Mouse (Mus musculus): ENCODE measurements around the gene Il17rc.

Il17rc gene

DNA sequence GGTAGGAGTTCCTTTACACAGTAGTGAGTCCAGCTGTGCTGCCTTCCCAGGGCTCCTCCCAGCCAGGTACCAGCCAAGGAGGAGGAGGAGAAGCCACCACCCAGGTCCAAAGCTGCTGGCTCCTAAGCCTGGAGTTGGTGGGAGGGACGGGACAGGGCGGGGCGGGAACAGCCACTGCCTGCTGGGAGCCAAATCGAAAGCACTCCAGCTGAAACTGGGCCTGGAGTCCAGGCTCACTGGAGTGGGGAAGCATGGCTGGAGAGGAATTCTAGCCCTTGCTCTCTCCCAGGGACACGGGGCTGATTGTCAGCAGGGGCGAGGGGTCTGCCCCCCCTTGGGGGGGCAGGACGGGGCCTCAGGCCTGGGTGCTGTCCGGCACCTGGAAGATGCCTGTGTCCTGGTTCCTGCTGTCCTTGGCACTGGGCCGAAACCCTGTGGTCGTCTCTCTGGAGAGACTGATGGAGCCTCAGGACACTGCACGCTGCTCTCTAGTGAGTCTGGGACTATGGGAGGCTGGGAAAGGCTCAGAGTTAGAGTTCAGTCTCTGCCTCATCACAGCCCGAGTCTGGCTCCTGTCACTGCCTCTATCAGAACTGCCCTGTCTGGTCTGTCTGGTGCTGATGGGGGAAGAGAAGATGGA lies at the start of gene Il17rc:
TSS of gene Il17rc (plus strand) at position 131 of the 640 bp plus-strand sequence.
- DNase-seq (ENCODE audit: low spot score): peak; percentile 58

DNA sequence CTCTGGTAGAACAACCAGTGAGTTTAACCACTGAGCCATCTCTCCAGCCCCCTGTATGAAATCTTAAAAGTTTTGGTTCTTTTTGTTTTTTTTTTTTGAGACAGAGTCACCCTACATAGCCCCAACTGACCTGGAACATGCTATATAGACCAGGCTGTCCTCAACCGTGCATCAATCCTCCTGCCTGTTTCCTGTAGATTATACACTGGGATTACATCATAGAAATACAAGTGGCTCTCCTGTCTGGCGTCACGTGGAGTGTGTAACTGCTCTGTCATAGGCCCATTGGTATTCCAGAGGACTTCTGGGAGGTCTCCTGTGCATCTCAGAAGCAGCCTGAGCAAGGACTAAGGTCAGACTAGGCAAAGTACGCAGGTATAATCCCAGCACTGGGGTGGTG lies 48.2 kb upstream of the Il17rc start:
- DNase-seq (ENCODE audit: low spot score): no peak

DNA sequence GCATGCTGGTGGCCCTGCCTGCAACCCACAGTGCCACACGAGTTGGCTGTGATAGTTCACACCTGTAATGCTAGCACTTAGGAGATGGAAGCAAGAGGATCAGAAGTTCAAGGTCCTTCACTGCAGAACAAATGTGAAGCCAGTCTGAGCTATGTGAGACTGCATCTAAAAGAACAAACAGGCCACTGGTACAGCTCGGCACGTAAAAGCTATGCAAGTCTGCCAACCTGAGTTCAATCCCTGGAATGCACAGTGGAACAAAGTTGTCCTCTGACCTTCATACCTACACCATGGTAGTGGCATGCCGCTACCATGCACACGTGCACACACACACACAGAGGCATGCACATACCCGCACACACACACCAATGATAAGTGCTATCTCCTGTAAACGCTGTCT lies 47.0 kb upstream of the Il17rc start:
- DNase-seq (ENCODE audit: low spot score): no peak

DNA sequence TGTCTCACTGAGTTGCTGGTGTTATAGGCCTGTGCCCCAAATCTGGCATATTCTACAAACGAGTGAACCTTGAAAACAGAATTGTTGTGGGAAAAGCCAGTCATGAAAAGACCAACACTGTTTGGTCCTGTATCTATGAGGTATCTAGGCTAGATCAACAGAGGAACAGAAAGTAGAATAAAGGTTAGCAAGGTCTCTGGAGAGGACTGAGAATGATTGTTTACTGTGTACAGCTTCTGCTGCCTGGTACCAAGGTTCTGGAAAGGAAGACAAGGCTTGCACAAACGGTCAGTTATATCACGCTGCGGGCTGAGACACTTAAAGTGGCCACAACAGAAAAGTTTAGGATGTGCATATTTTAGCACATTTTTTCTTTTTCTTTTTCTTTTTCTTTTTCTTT lies 44.5 kb upstream of the Il17rc start:
- no peak for DNase-seq (ENCODE audit: low spot score)

DNA sequence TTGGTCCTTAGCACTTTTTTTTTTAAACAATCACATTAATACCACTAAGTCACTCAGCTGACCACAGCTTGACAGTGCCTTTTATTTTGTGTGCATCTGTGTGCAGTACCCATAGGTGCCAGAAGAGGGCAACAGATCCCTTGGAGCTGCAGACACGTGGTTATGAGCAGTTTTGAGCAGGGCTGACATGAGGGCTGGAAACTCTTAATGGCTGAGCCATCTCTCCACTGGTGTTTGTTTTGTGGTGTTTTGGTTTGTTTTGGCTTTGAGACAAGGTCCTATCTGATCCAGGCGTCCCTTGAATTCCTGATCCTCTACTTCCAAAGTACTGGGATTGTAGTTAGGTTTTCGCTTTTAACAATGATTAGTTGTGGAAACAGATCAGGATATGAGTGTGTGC lies 43.8 kb upstream of the Il17rc start:
- DNase-seq (ENCODE audit: low spot score): no peak

DNA sequence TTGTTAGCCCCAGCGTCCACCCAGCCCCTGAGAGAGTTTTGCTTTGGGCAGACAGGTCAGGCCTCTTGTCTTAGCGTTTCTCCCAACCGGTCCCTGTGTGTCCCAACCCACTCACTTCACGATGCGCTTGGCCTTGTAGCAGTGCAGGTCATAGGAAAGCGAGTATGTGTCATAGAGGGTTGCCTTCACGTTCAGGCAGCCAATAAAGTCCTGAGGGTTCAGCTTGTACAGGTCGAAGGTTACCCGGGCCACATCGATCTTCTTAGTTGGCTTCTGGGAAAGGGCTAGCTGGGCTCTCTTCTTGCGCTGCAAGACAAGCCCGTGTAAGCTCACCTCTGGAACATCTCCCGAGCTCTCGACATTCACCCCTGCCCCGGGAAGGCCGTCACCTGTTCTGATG lies 43.2 kb upstream of the Il17rc start:
- no peak for DNase-seq (ENCODE audit: low spot score)

DNA sequence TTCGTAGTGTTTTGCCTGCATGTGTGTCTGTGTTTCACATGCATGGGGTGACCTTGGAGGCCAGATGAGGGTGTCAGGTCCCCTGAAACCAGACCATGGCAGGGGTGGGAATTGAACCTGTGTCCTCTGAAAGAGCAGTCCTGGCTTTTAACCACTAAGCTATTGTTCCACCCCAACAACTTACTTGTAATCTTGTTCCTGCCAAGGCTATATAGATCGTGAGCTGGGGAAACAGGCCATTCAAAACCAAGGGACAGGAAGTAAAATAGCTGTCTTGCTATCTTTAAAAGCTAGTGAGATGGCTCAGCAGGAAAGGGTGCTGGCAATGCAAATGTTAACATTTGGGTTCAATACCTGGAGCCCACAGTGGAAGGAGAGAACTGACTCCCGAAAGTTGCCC lies 41.3 kb upstream of the Il17rc start:
- DNase-seq (ENCODE audit: low spot score): no peak

DNA sequence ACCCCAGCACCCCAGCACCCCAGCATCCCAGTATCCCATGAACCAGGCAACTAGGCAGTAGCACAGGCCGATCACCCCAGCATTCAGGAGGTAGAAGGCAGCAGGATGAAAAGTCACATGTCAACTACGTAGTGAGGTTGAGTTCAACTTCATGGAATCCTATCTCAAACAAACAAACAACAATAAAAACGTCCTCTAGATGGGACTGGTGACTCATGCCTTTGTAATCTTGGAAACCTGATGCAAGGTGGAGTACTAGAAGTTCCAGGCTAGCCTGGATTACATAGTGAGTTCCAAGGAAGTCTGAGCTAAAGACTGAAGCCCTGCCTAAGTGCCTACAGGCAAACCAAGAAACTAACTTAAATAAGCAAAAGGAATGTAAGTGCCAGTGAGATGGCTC lies 40.4 kb upstream of the Il17rc start:
- DNase-seq (ENCODE audit: low spot score): no peak

DNA sequence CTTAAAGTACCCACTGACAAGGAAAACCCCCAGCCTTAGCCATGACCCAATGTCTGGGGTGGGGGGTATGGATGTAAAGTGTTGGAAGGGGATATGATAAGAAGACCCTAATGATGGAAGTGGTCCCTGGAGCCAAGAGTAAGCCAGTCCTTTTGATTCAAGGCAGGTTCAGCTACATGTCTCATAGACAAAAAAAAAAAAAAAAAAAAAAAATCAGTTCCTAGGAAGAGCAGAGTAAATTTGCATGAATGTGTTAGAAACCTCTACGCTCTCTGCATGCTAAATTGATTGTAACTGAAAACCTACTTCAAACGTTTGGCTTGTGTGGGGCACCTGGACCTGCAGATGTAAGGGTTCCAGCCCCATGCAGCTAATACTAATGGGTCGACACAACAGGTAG lies 39.4 kb upstream of the Il17rc start:
- no peak for DNase-seq (ENCODE audit: low spot score)

DNA sequence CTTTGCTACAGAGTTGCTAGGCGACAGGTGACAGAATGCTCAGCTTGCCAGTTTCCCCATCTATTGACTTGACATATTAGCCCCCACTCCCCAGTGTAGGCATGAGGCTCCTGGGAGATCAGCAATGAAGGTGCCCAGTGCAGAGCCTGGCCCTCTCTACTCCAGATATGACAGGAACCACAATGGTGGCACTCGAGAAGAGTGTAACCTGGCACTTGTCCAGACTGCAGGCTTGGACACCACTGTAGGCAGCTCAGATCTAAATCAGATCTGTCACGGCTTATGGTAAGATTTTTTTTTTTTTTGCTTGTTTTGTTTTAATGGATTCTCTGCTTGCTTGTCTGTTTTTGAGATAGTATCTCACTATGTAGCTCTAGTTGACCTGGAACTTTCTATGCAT lies 37.6 kb upstream of the Il17rc start:
- DNase-seq (ENCODE audit: low spot score): no peak

DNA sequence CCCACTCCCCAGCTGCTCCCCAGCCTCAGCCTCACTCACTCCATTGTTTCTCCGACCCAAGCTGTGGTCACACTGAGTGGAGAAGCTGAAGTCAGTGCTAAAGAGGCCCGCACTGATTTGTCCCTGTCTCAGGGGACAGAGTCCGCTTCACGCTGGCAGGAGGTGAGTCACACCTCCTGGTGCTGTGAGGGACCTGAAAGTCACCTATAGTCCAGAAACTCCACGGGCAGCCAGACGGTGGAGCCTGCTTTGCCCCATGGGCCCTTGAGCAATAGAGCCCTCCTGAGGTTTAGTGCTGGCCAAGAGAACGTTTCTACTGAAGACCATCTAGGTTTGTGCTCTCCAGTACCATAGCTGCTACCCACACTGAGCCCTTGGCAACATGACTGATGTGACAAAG lies 36.5 kb upstream of the Il17rc start:
- DNase-seq (ENCODE audit: low spot score): no peak

DNA sequence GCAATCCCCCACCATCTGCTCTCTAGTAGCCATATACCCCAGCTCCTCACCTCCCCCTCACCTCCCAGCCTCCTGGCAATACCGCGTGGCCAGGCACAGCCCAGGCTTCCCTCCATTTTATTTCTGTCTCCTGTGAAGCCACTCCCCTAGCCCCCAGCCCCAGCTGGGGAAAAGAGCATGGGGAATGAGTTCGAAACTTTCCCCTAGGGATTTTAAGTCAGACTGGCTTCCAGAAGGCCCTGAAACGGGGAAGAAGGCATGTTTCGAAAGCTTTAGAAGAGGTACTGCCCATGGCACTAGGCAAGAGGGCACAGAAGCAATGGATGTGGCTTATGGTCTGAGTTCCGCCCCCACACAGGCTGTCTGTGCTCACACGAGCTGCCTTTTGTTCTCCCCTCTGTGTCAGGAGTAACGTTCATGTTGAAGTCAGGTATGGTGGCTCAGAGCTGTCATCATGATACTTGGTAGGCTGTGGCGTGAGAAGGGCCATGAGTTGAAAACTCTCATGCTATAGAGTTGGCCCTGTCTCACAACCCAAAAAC lies 35.5 kb upstream of the Il17rc start, which contains the start of gene Cidec:
TSS of gene Cidec (minus strand) at position 97 of the 542 bp plus-strand sequence.
- DNase-seq (ENCODE audit: low spot score): no peak

DNA sequence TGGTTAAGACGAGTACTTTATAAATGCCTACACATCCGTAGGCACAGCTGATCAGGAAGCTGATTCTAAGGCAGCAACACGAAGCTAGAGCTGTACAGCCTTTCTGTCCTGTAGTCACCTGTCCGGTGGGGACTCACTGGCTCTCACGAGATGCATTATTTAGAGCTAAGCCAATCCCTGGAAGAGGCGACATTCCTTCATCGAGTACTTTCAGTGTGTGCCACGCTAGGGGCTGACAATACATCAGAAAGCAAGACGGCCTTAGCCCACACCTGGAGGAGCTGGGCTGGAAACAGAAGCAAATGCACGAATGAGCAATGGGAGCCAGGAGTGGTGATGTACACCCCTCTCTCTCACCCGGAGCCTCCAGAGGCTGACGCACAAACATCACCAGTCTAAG lies 34.1 kb upstream of the Il17rc start:
- DNase-seq (ENCODE audit: low spot score): no peak

DNA sequence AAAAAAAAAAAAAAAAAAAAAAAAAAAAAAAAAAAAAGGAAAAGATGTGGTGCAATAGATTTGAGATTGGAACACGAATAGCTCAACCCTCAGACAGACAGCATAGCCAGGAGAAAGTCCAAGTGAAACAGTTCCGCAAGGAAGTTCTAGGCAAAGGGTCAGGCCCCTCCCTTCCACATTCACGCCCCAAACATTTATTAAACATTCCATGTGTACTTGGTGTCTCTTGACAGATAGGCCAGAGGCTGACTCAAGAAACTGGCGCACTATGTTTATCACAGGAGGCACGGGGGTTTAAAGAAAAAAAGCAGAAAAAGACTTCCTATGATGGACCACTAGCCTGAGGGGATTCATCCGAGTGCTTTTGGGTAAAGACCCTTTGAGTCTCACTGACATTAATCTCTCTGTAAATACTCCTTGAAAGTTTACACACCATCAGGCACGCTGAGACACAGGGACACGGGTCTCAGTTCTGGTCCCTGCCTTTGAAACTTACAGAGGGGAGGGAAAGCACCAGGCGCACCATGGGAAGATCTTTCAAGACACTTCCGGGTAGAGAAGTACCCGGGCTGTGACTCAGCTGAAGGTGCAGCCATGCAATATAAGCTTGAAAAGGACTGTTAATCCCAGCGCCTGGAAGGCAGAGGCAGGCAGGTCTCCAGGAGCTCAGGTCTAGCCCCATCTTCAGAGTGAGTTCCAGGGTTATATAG lies 32.4 kb upstream of the Il17rc start:
- no peak for DNase-seq (ENCODE audit: low spot score)

DNA sequence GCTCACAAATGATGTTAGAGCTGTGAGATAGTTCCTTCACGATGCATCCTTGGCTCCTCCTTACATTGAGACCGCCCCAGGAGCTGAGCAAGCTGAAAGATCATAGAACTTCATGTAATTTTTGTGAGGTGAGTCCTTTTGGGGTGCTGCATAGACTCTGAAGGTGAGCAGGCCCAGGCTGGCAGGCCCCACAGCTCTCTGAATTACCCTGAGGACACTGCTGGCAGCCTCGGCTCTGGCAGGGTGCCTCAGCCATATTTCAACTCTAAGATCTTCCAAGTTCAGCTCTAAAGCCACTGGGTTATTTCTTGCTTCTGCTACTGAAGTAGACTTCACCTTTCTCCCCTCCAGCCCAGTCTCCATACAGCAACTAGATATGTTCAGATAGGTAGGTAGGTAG lies 30.5 kb upstream of the Il17rc start:
- DNase-seq (ENCODE audit: low spot score): no peak

DNA sequence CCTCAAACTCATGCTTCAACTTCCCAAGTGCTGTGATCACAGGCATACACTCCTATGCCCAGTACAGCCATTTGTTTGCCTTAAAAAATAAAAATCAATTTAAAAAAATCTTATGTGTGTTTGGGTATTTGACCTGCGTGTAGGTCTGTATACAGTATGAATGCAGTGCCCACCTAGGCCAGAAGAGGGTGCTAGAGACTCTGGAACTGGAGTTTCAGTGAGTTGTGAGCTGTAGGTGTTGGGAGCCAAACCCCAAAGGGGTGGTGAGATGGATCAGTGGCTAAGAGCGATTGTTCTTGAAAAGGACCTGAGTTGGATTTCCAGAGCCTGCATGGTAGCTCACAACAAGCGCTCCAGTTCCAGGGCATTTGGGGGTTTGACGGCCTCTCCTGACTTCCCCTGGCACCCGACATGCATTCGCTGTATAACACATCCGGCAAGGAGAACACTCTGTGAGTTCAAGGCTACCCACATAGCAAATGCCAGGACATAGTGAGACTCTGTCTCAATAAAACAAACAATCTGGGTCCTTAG lies 30.0 kb upstream of the Il17rc start:
- DNase-seq (ENCODE audit: low spot score): peak; percentile 71

DNA sequence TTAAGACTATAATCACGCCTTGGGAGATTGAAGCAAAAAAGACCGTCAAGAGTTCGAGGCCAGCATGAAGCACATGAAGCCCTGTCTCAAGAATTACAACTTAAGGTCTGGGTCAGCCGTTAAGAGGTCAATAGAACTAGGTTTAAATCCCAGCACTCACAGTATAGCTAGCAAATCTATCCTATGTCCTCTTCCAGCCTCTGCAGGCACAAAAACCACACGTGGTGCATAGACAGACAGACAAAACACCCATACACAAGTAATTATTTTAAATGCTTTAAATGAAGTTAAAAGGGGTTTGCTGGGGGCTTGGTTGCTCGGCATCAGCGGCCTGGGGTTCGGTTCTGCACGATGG lies 29.2 kb upstream of the Il17rc start:
- DNase-seq (ENCODE audit: low spot score): no peak

DNA sequence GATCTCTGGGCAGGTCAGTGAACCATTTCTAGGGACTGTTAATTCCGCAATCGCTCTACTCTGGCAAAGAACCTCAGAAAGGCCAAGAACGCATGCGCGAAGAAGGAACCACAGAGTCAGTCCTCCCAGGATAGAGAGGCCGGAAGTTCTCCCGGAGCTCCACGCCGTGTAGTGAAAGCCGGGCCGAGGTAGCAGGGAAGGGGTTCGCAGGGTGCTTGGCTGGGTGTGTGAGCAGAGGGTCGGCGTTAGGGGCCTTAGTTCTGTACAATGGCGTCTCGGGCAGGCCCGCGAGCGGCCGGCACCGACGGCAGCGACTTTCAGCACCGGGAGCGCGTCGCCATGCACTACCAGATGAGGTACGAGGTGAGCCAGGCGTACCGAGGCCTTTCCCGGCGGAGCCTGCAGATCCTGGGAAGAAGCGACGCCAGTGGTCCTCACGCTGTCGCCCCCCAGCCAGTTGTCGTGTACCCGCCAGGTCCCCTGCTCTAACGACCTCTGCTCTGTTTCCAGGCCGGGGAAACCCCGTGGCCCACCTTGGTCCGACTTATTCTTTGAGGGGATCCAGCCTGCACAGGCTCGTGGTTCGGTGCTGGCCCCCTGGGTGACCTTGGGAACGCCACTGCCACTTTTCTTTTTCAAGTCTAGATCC lies 28.7 kb upstream of the Il17rc start, which contains the start of gene Jagn1:
TSS of gene Jagn1 (plus strand) at position 128 of the 649 bp plus-strand sequence.
- DNase-seq (ENCODE audit: low spot score): peak; percentile 94

DNA sequence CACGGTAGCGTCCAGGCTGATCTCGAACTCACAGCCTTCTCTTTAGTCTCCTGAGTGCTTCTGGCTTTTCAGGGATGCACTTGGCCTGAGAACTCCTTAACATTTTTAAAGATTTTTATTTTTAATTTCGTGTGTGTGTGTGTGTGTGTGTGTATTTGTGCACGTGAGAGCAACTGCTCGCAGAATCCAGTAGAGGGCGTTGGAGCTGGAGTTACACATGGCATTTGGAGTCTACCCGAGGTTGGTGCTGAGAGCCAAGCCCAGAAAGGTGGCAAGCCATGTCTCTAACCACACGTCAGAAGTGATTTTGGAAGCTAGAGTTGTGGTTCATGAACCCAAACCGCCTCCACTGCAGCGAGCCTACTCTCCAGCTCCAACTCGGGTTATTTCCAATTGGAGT lies 28.1 kb upstream of the Il17rc start:
- DNase-seq (ENCODE audit: low spot score): no peak

DNA sequence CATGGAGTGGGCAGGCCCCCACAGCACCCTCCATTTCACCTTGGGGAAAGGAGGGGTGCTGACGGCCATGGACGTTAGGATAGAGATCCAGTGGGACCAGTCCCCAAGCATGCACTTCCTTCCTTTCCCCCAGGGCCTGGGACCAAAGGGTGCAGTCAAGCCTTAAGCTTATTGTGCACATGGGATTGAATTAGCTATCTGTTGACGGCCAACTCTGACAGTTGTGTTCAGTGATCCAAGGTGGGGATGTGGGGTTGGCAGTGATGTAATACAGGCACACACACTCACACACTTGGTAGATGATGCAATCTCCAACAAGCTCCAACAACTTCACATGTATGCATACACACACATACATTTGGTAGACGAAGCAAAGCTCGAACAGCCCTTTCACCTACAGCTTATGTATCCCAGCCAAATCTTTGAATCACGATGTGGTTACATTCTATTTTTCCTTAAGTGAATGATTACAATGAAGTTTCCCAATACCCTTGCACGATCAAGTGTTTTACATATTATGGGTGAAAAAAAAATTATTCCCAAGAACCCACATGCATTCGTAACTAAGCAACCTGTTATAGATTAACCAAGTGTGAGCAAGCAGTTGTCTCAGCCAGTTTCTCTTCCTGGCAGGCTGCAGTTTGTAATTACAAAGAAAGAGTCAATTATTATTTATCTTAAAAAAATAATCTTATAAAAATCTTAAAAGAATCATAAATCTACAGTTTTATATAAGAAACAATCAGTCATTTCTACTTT lies 26.8 kb upstream of the Il17rc start:
- DNase-seq (ENCODE audit: low spot score): no peak

DNA sequence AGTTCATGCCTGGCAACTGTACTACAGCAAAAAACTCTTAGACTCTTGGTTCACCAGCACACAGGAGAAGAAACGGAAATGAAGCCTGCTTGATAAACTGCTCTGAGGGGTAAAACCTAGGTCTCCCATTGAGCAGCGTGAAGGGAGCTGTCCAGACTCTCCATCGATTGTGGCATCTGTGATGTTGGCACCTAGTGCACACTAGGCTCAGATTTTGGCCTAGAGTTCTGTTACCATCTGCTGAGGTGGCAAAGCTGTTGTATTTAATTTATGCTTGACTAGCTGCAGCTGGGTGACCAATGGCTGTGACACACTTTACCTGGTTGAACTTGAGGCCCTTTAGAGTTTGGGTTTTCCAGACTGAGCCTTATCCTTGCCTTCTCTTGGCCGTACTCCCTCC lies 23.6 kb upstream of the Il17rc start:
- DNase-seq (ENCODE audit: low spot score): no peak

DNA sequence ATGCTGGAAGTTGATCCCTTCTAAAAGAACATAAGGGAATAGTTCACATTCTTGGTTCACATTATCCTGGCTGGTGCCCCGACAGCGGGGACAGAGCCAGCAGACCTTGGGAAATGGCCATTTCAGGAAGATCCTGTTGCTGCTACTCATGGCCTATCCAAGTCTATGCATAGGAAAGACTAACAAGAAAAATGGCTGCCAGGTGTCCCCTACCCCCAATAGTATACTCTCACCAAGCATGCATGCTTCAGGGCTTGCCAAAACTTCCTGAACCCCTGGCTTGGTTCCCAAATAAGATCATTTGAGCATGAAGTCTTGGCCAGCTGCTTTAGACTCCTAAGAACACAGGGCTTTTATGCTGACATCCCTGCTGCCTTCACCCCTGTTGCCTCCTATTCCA lies 19.4 kb upstream of the Il17rc start:
- no peak for DNase-seq (ENCODE audit: low spot score)

Measured in ovary, postnatal 14 days (tissue).